ENCODE assay signal across 9 mouse cellular contexts in genomic region chr2:26300161-26300807, GRCm38 (mm10). TPM values are rescaled to one million over a fixed set of nuclear protein-coding genes. Genes with fewer than 3 reads are reported as not detected.
A peak's percentile ranks its signal among the peaks of the same experiment; 100 is the strongest.
DNase-seq lines count a peak whose midpoint lies in the region; ATAC-seq lines count a peak whose summit lies in the region.
"Had no signal": no experiment of that assay in that cellular context is flagged by ENCODE, and none has a peak within 500 bp of the region (broad histone marks: within the 10 kb centered on the region; RNA-seq: fewer than 3 reads in every experiment).

No protein-coding gene starts in this region.

- H3K9me3 ChIP-seq in kidney, embryonic 16.5 days (ENCODE audit: low read length): no peaks in the 10 kb centered on the region
- H3K9me3 ChIP-seq in kidney, embryonic 15.5 days (replicated peaks): no peaks in the 10 kb centered on the region
- no peaks in the 10 kb centered on the region for H3K9me3 ChIP-seq in forebrain, embryonic 14.5 days (replicated peaks; ENCODE audit: control insufficient read depth, low read length)
- peaks cover 19% of the 10 kb centered on the region for H3K9me3 ChIP-seq in megakaryocyte, embryonic 14.5 days

- 57% methylated on average over 5 of the region's 5 CpGs for WGBS in kidney, embryonic 16.5 days
- WGBS in kidney, embryonic 15.5 days: 50% methylated on average over 5 of the region's 5 CpGs
- 41% methylated on average over 5 of the region's 5 CpGs for WGBS in forebrain, embryonic 14.5 days

- 0 out of 2 replicates have a peak, but pooled peaks cover 9% of the 10 kb centered on the region for H3K27me3 ChIP-seq in kidney, embryonic 16.5 days (ENCODE audit: insufficient read depth, low read length)
- H3K27me3 ChIP-seq in kidney, embryonic 15.5 days: 0 out of 2 replicates have a peak, but pooled peaks cover 10% of the 10 kb centered on the region
- no peaks in the 10 kb centered on the region for H3K27me3 ChIP-seq in forebrain, embryonic 14.5 days (replicated peaks; ENCODE audit: control insufficient read depth, insufficient read depth, low read length)
- H3K27me3 ChIP-seq in megakaryocyte, embryonic 14.5 days (replicated peaks): peaks cover 22% of the 10 kb centered on the region

- no peak overlapping the region for H3K27ac ChIP-seq in kidney, embryonic 16.5 days (ENCODE audit: low read length)
- H3K27ac ChIP-seq in kidney, embryonic 15.5 days: no peak overlapping the region
- H3K27ac ChIP-seq in forebrain, embryonic 14.5 days (ENCODE audit: low read depth, low read length): no peak overlapping the region

- peaks cover 21% of the 10 kb centered on the region for H3K4me1 ChIP-seq in kidney, embryonic 16.5 days (ENCODE audit: insufficient read depth, low read length)
- peaks cover 23% of the 10 kb centered on the region for H3K4me1 ChIP-seq in kidney, embryonic 15.5 days
- peaks cover 34% of the 10 kb centered on the region for H3K4me1 ChIP-seq in forebrain, embryonic 14.5 days (ENCODE audit: control insufficient read depth, insufficient read depth, low read length)
- H3K4me1 ChIP-seq in megakaryocyte, embryonic 14.5 days: peaks cover 65% of the 10 kb centered on the region

- ATAC-seq in kidney, embryonic 16.5 days (ENCODE audit: low FRiP score, low TSS enrichment): 0 out of 2 replicates have a peak, but pooled peaks have one; percentile 16
- no peak; the same call in 1 of the 2 replicates for ATAC-seq in kidney, embryonic 15.5 days (replicated peaks; ENCODE audit: low FRiP score)
- ATAC-seq in forebrain, embryonic 14.5 days: no peak

- no peak overlapping the region for H3K9ac ChIP-seq in kidney, embryonic 16.5 days (replicated peaks; ENCODE audit: low read length)
- H3K9ac ChIP-seq in kidney, embryonic 15.5 days: no peak overlapping the region
- no peak overlapping the region for H3K9ac ChIP-seq in forebrain, embryonic 14.5 days (ENCODE audit: low read length)

- no peak overlapping the region for H3K4me2 ChIP-seq in kidney, embryonic 16.5 days (replicated peaks; ENCODE audit: low read depth, low read length)
- H3K4me2 ChIP-seq in kidney, embryonic 15.5 days: no peak overlapping the region
- H3K4me2 ChIP-seq in forebrain, embryonic 14.5 days (ENCODE audit: low read length): no peak overlapping the region

- H3K36me3 ChIP-seq in kidney, embryonic 16.5 days (ENCODE audit: insufficient read depth, low read length): no peaks in the 10 kb centered on the region
- no peaks in the 10 kb centered on the region for H3K36me3 ChIP-seq in kidney, embryonic 15.5 days
- H3K36me3 ChIP-seq in forebrain, embryonic 14.5 days (ENCODE audit: control insufficient read depth, insufficient read depth, low read length): no peaks in the 10 kb centered on the region
- no peaks in the 10 kb centered on the region for H3K36me3 ChIP-seq in megakaryocyte, embryonic 14.5 days (replicated peaks; ENCODE audit: low read length)

- no peak overlapping the region for H3K4me3 ChIP-seq in kidney, embryonic 16.5 days (ENCODE audit: low read length)
- no peak overlapping the region for H3K4me3 ChIP-seq in kidney, embryonic 15.5 days (replicated peaks)
- H3K4me3 ChIP-seq in forebrain, embryonic 14.5 days (ENCODE audit: low read depth, low read length): no peak overlapping the region
- peak overlapping the region; percentile 38 for H3K4me3 ChIP-seq in megakaryocyte, embryonic 14.5 days (replicated peaks)

- DNase-seq in adrenal gland, postnatal 36 days: peak; percentile 76 to 77
- DNase-seq in forebrain, embryonic 14.5 days (ENCODE audit: low spot score): peak; percentile 48
- DNase-seq in c-Kit-positive CD71-positive TER-119-positive erythroid progenitor cells, embryonic 14.5 days (ENCODE audit: low spot score): no peak
- no peak for DNase-seq in gastrocnemius, postnatal 10 days
- DNase-seq in layer of hippocampus, adult 9-11 months: no peak

RNA-seq across cellular contexts. Expression of gene Ccdc187, which starts 5.9 kb away (rescaled TPM):
- polyA plus RNA-seq in kidney, embryonic 16.5 days (2015; fragmentation: Nextera tagmentation; extraction: Ambion mirVana): 0.02 and 0.03 TPM in 2 replicates
- 0.04 TPM in 1 of 2 replicates, not detected in the other for polyA plus RNA-seq in kidney, embryonic 15.5 days (2015; fragmentation: Nextera tagmentation; extraction: Ambion mirVana)
- total RNA-seq in adrenal gland, postnatal 36 days (2021): under 1 TPM; 0.36 to 0.46 TPM
- 0.11 and 0.17 TPM in 2 replicates for polyA plus RNA-seq in forebrain, embryonic 14.5 days (2014; fragmentation: Nextera tagmentation; extraction: Ambion mirVana)
- polyA plus RNA-seq in megakaryocyte, embryonic 14.5 days (2012; ENCODE audit: insufficient read depth, low replicate concordance): not detected in 2 replicates
- under 1 TPM; 0.09 to 0.14 TPM for total RNA-seq in gastrocnemius, postnatal 10 days (2021)
- total RNA-seq: MEL had no signal

RNA-seq across cellular contexts. Expression of gene Gpsm1, which starts 15.0 kb away (rescaled TPM):
- polyA plus RNA-seq in kidney, embryonic 16.5 days (2015; fragmentation: Nextera tagmentation; extraction: Ambion mirVana): 41.9 and 44.1 TPM in 2 replicates
- polyA plus RNA-seq in kidney, embryonic 15.5 days (2015; fragmentation: Nextera tagmentation; extraction: Ambion mirVana): 39.6 and 44.4 TPM in 2 replicates
- 10 to 100 TPM; 14.5 to 14.7 TPM for total RNA-seq in adrenal gland, postnatal 36 days (2021)
- polyA plus RNA-seq in forebrain, embryonic 14.5 days (2014; fragmentation: Nextera tagmentation; extraction: Ambion mirVana): 56.0 and 63.6 TPM in 2 replicates
- 39.8 and 114 TPM in 2 replicates for polyA plus RNA-seq in megakaryocyte, embryonic 14.5 days (2012; ENCODE audit: insufficient read depth, low replicate concordance)
- total RNA-seq in gastrocnemius, postnatal 10 days (2021): 10 to 100 TPM; 12.9 to 16.6 TPM

RNA-seq across cellular contexts. Expression of gene Dnlz, which starts 51.6 kb away (rescaled TPM):
- 30.6 and 34.2 TPM in 2 replicates for polyA plus RNA-seq in kidney, embryonic 16.5 days (2015; fragmentation: Nextera tagmentation; extraction: Ambion mirVana)
- 29.8 and 31.9 TPM in 2 replicates for polyA plus RNA-seq in kidney, embryonic 15.5 days (2015; fragmentation: Nextera tagmentation; extraction: Ambion mirVana)
- 10 to 100 TPM; 22.2 to 22.9 TPM for total RNA-seq in adrenal gland, postnatal 36 days (2021)
- polyA plus RNA-seq in forebrain, embryonic 14.5 days (2014; fragmentation: Nextera tagmentation; extraction: Ambion mirVana): 28.8 and 33.1 TPM in 2 replicates
- polyA plus RNA-seq in megakaryocyte, embryonic 14.5 days (2012; ENCODE audit: insufficient read depth, low replicate concordance): 34.4 and 35.3 TPM in 2 replicates
- total RNA-seq in gastrocnemius, postnatal 10 days (2021): 10 to 100 TPM; 18.0 to 18.9 TPM

Comparison
In these comparisons a context has a peak if more than half of its experiments do, and no peak if none do; other contexts are left out.
1. DNase-seq: peak in adrenal gland, postnatal 36 days (2 of 2) and forebrain, embryonic 14.5 days (single experiment); none in c-Kit-positive CD71-positive TER-119-positive erythroid progenitor cells, embryonic 14.5 days (single experiment), gastrocnemius, postnatal 10 days (single experiment) and layer of hippocampus, adult 9-11 months (single experiment).